Mouse (Mus musculus) skeletal muscle tissue, adult 2 months (tissue): ENCODE data around the gene Actr6.
A peak's percentile ranks its signal among the peaks of the same experiment; 100 is the strongest.

Source experiments
- DNase-seq: peaks from one replicate; pipeline ENCODE4 v3.0.0-alpha.2; 2012; ENCODE audit warnings: low read depth, low spot score

Gene Actr6

DNA sequence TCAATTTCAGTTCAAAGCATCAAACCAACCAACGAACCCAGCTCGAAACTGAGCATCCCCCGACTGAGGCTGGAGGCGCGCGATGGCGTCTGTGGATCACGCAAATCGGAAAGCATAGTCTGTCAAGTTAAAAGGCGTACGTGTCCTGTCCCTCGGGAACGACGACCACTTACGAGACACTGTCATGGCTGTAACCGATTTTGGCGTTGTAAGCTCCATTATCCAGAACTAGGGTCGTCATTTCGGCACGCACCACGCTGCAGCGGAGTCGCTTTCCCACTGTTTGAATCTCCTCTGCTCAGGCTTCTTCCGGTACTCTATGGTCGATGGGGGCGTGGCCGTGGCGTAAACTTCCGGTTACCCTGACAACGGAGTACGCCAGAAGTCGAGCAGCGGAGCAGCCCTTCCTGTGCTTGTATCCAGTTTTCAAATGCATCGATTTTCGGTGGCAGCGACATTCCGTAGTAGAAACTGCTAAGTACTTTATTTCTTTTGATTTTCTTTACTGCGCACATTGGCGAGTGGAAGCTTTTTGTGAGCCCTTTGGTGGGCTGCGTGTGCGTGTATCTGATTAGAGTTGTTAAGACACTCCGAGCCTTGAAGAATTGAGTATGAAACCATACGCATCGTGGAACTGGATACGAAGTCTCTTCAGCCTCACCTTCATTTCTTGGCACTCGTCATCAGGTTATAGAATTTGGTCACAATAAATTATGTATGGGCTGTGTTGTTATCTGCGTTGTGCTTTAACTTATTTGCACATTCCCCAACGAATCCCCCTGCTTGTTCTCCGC is at the start of gene Actr6:
TSS of gene Actr6 (minus strand) at position 295 of the 794 bp plus-strand sequence.
- peak; percentile 87 for DNase-seq

DNA sequence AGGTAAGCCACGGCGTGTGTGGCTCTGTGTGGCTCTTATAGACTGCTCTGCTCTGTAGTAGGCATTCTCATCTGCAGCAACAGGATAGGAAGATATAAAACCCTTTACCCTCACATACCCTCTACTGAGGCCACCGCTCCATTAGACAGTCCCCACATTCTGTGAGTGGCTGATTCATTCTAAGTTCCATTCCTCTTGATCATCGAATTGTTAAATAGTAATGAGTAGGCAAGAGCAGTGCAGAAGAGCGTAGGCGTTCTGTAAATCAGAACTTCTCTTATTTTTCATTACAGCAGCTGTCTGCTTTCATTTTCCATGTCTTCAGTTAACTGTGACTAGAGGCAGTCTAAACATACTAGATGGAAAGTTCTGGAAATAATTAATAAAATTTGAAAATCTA is 43.9 kb upstream of the Actr6 start:
- DNase-seq, result no peak

DNA sequence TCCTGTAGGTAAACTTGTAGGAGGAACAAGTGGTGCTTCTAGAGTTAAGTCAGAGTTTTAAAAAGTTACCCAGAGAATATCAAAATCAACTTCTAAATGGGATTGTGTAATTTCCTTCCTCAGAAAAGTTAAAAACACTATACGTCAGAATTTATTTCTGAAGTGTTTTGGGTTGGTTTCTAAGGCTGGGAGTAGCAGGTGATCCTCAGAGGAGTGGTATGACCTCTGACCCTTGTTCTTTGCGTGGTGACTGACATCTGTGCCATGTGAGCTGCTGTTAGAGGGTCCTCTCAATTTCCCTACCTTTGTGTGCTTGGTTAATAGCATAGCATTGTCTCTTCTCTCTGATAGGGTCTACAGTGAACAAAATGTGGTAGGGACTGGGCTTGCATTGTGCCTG is 39.8 kb upstream of the Actr6 start:
- no peak for DNase-seq

DNA sequence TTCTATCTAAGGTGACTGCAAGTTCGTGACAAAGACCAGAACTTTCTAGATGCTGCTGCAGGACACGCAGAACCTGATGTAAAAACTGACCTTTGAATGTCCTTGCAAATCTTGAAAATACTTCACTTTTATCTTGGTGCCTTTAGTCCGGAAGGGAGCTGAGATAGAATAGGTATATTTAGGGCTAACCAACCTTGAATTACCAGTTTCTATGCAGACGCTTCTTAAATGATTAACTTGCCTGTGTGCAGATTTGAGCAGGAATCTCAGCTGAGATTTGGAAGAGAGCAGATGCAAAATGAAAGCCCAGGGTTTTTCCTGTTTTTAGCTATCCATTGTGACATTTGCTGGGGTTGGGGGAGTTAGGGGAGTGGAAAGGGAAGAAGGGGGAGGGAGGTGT is 37.0 kb upstream of the Actr6 start:
- no peak for DNase-seq

DNA sequence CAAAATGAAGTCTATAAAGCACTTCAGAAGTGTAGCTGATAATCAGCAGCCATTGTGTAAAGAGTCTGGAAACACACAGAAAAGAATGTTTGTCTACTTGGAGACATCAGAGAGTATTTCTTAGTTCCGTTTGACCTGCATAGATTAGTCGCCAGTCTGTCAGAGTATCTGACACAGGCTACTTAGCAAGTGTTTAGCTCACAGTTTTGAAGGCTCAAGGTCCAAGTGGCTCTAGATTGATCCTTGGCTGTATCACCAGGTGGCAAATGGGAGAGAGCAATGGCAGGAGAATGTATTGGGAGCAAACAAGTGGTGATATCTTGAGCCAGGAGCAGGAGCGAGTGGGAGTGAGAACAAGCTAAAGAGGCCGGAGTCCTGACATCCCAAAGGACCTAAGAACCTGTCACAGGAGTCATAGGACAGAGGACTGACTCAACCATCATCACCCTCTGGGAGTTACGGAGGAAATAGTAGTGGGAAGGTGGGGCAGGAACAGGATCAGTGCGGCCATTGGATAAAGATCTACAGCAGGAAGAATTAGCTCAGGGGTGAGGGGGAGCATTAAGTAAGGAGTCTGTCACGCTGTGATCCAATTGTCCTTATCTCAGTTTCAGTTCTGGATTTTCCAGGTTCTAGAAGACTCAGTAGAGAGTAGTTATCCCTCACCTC is 36.4 kb upstream of the Actr6 start:
- no peak for DNase-seq

DNA sequence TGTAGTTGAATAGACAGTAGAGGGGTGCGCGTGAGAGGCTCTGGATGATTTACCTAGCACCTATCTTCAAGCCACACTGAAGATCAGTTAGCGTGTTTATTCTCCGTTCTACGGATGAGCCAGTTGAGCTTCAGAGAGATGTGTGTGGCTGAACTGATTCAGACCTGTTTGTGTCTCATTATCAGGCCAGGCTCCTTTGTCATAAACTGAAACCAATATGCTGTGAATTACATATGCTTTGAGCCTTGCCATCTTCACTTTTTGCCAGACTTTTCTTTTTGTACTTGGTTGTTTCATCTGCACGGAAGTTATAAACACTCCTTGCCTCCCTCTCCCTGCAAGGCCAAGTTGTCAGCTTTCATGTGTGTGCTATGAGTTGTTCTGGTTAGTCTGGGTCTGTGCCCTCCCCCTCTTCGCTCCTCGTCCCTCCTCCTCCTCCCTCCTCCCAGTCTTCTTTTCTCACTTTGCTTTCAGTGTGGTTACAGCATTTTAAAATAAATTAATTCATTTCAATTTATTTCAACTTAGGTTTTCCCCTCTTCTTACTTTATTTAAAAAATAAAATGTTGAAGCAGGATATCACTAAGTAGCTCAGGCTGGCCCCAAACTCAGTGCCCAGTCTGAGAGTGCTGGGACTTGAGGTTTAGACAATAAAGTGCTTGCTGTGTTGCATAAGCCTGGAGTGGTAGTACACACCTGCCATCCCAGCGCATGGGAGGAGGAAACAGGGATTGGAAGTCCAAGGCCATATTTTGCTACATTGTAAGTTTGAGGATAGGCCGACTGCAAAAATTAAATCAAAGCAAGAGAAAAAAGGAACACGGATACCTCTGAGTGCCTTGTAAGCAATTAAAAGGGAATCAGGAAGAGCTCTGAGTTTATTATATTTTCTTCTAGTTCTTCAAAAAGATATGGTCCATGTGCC is 34.0 kb upstream of the Actr6 start:
- no peak for DNase-seq

DNA sequence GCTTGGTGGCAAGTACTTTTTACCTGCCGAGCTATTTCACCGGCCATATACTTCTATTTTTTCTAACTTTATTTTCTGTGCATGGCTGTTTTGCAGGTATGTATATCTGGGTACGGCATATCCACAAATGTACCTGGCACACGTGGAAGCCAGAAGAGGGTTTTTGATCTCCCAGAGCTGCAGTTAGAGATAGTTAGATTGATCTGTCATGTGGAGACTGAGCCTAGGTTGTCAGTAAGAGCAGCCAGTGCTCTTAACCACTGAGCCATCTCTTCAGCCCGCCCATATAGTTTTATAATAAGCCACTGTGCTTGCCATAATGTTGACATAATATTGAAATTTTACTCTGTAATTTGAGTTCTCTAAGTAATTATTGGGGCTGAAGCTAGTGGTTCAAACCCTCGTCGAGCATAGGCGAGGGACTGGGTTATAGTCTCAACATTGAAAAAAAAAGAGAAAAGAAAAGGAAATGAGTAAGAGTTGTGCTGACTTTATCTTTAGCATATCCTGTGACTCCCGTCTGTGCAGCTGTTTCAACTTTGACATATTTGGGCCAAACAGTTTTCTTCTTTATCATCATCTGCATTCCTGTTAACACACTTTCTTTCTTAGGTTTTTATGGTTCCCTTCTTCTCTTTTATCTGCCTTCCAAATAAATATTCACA is 32.5 kb upstream of the Actr6 start:
- DNase-seq, result no peak

DNA sequence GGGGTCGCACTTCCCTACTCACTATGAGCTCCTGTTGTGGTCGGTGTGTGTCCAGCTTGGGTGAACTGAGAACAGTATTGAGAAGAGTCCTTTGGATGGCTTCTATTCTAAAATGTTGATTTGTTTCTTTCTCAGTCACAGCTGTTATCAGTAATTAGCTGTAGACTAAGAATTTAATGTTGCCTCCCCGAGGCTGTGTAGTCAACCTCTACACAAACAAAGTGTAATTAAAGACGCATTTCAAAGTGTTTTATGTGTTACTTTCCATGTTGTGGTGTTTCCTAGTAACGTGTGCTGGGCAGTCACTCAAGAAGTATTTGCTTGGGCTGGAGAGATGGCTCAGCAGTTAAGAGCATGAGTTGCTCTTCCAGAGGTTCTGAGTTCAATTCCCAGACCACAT is 28.7 kb upstream of the Actr6 start:
- DNase-seq, result no peak

DNA sequence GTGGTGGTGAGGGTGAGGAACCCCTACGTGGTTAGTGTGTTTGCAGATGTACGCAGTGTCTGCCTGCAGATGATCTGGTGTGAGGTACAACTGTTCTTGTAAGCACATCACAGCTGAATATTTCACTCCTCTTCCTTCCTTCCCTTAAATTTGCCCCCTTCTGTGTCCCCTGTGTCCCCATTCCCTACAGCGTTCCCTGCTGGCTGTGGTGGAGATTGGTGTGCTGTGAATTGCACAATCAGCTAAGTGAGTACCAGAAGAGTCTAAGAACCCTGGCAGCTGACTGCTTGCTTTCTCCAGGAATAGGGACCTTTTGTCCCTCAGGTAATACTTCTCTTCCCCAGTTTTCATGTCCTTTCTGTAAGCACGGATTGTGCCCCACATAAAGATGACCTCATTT is 23.1 kb upstream of the Actr6 start:
- no peak for DNase-seq

DNA sequence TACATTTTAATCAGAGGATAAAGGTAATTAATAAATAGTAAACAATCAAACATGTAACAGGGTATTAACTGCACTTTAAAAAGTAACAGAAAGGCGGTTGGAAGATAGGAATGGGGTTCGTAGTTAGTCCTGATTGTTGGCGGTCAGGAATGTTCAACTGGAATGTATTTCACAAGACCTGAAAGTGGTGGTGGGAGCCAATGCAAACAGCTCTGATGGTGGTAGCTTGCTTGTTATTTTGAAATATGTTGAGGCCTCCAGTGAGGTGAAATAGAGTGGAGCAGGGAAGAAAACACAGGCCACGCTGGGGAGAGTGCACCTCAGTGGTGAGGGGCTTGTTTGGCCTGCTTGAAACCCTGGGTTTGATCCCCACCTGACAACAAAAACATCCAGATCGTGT is 19.0 kb upstream of the Actr6 start:
- DNase-seq, result no peak

DNA sequence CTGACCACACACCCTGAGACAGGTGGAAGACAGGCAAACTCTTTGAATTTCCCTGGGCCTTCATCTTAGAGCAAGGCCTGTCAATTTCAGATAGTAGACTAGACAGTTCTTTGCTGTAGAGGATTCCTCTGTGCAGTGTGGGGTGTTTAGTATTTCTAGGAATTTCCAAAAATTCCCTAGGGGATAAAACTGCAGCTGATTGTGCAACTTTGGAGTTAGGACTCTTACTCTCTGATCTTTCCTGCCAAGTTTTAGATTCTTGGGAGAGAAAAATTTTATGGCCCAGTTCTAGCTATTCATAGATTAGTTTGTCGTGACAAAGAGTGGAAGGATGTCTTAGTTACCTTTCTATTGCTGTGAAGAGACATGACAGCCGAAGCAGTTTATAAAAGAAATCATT is 16.5 kb upstream of the Actr6 start:
- DNase-seq, result no peak

DNA sequence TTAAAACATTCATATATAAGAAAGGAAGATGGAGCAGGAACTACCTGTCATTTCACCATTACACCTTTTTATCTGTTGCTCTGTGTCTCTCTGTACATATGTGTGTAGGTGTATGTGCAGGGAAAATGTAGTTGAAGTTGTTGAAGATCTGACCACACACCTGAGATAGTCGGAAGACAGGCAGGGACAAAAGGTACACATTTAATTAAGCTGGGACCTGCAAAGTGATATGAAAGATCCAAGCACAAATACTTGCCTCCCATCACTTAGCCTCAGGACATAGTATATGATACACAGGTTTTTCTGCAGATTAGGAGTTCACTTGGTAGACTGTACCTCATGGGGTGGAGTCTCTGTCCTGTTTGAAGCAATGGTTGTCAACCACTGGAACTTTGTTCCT is 15.8 kb upstream of the Actr6 start:
- no peak for DNase-seq

DNA sequence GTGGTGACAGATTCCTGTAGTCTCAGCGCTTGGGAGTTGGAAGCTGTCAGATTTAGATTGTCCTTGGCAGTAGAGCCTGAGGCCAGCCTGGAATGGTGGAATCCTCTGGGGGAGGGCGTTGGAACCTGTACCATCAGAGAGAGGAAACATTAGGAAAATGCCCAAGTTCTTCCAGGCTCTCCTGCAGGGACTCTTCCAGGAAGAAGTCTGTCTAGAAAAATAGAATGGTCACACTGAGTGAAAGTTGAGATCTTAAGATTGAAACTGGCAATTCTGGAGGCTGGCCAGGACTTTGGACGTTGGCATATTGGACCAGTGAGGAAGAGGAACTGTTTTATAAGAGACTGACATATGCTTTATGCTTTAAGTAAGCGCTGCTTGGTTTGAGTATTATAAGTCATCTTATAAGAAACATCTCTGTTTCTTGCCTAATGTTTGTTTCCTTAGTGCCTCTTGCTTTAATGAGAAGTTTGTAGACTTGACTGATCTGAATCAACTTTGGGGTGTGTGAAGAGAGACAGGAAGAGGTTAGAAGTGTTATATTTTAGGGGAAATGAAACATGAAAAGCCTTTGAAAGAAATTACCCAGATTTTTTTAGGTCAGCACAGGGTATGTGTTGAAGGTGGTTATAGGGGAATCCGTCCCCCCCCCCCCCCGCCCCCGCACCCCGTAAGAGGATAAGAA is 15.3 kb upstream of the Actr6 start:
- no peak for DNase-seq

DNA sequence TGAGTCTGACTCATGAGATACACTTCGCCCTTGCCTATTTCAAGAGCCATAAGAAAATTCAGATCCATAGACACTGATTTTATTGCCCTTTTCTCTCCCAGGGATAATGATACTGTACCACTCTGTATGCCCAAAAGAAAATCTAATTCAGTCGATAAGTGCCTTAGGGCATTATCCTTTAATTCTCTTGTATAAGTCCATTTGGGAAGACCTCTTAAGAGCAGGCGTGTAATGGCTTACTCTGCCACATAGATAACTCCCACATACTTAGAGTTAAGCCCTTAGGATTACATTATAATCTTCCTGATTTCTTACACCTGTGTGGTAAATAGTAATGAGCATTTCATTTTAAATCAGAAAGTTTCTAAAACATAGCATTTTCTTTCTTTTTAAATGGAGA is 14.5 kb upstream of the Actr6 start:
- no peak for DNase-seq

DNA sequence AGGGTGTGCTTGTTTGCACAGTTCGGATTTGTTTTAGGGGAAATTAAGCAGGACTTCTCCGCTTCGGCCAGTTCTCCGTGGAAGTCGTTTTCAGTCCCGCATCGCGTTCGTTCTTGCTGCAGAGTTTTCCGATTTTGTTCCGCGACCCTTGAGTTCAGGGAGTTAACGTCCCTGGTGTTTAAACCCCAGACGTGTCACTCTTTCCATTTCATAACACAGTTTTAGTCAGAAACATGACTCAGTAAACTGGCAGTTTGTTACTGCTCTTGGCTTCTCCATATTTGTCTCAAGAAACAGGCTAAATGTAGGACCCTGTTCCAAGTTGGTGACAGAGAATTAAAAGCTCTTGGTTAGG is 13.5 kb upstream of the Actr6 start:
- DNase-seq, result no peak

DNA sequence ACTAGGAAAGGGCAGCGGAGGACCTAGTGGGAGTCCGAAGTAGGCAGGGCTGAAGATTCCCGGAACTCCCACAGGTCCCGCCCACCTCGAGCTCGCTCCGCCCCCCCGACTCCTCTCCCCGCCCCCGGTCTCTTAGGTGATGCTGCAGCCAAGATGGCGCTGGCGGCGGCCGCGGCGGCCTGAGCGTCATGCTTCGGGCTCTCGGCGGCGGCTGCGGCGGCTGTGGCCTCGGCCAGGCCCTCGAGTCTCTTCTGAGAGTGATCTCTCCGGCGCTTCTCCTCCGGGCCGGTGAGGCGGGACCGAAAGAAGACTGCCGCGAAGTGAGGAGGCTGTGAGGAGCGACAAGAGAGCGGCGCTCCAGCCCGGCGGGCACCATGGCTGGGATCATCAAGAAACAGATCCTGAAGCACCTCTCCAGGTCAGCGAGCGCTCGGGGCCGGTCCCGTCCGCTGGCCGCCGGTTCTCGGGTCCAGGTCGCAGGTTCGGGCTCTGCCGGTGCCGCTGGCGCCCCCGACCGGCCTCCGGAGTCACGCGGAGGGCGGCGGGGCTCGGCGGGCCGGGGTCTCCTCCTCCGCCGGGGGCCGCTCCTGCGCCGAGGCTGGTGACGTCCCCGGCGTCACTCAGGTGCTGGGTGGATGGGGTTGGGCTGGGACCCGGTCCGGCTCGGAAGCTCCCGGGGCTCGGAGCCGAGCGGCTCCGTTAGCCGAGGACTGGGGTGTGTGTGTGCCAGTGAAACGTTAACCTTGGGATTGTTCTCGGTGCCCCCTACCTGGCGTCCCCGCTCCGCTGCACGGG is 13.0 kb upstream of the Actr6 start, which contains the start of gene Uhrf1bp1l:
TSS of gene Uhrf1bp1l (plus strand) at position 121 of the 795 bp plus-strand sequence.
- DNase-seq, result peak; percentile 87

DNA sequence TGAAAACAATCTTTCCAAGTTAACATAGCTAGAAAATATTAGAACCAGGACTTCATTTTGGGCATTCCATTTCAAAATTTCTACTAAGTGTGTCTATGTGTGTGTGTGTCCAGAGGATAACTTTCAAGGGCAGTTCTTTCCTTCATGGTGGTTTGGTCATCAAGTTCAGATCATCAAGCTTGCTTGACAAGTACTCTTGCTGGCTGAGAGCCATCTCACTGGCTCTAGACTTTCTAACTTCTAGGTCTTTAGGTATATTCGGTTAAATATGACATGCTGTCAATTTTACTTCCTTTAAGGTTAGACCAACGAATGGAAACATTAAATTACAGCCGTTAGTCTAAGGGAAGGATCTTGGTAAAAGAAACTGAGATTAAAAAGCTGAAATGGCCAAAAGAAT is 12.2 kb upstream of the Actr6 start:
- DNase-seq, result no peak

DNA sequence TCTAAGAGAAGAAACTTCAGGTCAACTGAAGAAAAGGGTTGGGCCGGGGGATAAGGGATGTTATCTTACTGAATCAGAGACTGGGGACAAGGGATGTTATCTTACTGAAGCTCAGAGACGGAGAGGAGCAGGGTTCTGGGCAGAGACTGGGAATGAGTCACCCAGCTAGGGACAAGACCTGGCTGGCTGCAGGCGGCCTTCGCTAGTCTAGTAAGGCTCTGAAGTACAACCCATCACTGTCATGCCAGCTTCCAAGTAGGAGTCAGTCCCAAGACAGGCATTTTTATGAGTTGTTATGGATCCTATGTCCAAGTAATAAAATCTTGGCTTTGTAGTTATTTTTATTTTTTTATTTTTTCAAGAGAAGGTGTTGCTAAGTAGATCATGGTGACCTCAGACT is 11.2 kb upstream of the Actr6 start:
- DNase-seq, result no peak

DNA sequence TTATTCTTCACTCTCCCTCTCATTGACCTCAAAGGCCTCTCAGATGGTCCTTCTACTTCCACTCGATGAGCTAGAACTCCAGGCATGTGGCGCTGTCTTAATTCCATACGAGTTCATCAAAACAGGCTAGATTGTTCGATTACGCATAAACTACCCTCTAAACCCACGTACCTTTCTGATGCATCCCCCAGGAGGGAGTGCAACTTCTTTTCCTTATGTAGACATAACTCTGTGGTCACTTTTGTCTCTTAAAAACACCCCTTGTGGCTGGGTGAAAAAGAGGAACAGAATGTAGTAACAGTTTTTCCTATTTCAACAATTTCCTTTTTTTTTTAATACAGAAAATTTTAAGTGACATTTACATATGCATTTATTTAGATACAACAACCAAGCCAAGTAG is 8.9 kb upstream of the Actr6 start:
- no peak for DNase-seq

DNA sequence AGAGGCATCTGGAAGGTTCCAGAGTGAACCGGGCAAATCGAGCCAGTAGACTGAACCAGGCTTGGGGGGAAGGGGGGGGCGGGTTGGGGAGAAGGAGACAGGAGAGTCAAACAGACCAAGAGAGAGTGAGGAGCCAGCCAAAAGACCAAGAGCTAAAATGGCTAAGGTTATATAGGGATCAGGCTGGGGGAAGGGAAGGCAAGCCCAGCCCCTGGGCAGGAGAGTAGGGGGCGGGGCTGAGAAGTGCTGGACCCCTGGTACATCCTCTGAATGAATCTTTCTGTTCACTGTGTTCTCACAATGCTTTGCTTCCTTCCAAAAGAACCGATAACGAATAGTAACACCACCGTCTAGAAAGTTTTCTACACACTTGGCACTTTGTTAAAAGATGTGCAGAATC is 7.6 kb upstream of the Actr6 start:
- no peak for DNase-seq
